ENCODE assay signal across 8 mouse cellular contexts in the genomic region with DNA sequence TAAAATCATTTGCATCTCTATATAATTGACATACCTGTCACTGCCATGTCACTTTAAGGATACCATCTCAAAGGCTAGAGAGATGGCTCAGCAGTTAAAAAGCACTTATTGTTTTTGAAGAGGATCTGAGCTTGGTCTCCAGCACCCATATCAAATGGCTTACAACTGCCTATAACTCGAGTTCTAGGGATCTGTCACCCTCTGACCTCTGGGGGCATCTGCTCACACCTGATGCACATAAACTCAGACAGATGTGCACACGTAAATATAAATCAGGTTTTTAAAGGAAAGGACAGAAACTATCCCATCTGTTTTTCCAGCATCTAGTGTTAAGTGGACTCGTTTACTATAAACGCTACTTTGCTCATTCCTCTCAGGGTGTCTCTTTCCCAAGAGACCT. TPM values are rescaled to one million over a fixed set of nuclear protein-coding genes. Genes with fewer than 3 reads are reported as not detected.
DNase-seq lines count a peak whose midpoint lies in the region; ATAC-seq and TF ChIP-seq lines count a peak whose summit lies in the region.

No protein-coding gene starts in this region.

- no peaks in the 10 kb centered on the region for H3K36me3 ChIP-seq in neural tube, embryonic 11.5 days (ENCODE audit: control insufficient read depth, insufficient read depth, low read length)
- H3K36me3 ChIP-seq in embryonic facial prominence, embryonic 15.5 days, result no peaks in the 10 kb centered on the region; the same call in 1 of the 2 replicates
- H3K36me3 ChIP-seq in limb, embryonic 10.5 days, result peaks cover 15% of the 10 kb centered on the region
- no peaks in the 10 kb centered on the region; the same call in none of the 2 replicates for H3K36me3 ChIP-seq in small intestine, adult 2 months (ENCODE audit: control insufficient read depth, insufficient read depth, low read length)

- no peaks in the 10 kb centered on the region for H3K27me3 ChIP-seq in neural tube, embryonic 11.5 days (ENCODE audit: control insufficient read depth, insufficient read depth, low read length)
- H3K27me3 ChIP-seq in embryonic facial prominence, embryonic 15.5 days, result no peaks in the 10 kb centered on the region
- no peaks in the 10 kb centered on the region for H3K27me3 ChIP-seq in limb, embryonic 10.5 days (ENCODE audit: low read depth, poor library complexity, severe bottlenecking)
- no peaks in the 10 kb centered on the region for H3K27me3 ChIP-seq in small intestine, adult 2 months (ENCODE audit: control insufficient read depth, insufficient read depth, low read length)

- peaks cover 7% of the 10 kb centered on the region for H3K4me1 ChIP-seq in neural tube, embryonic 11.5 days (ENCODE audit: control insufficient read depth, insufficient read depth, low read length)
- peaks cover 19% of the 10 kb centered on the region for H3K4me1 ChIP-seq in embryonic facial prominence, embryonic 15.5 days
- H3K4me1 ChIP-seq in limb, embryonic 10.5 days, result peaks cover 23% of the 10 kb centered on the region
- peaks cover 4% of the 10 kb centered on the region; the same call in 1 of the 2 replicates for H3K4me1 ChIP-seq in small intestine, adult 2 months (ENCODE audit: control insufficient read depth, insufficient read depth, insufficient read length, low read length)

- H3K4me3 ChIP-seq in neural tube, embryonic 11.5 days (ENCODE audit: low read depth, low read length), result peak overlapping the region; percentile 96
- H3K4me3 ChIP-seq in embryonic facial prominence, embryonic 15.5 days (replicated peaks), result peak overlapping the region; percentile 92
- H3K4me3 ChIP-seq in limb, embryonic 10.5 days, result peak overlapping the region; percentile 96
- H3K4me3 ChIP-seq in small intestine, adult 2 months (ENCODE audit: low read depth, low read length), result no peak overlapping the region

- H3K9ac ChIP-seq in neural tube, embryonic 11.5 days (ENCODE audit: low read length), result peak overlapping the region; percentile 80; the same call in 1 of the 2 replicates
- H3K9ac ChIP-seq in embryonic facial prominence, embryonic 15.5 days, result peak overlapping the region; percentile 82; the same call in 1 of the 2 replicates

- TF ChIP-seq CTCF in small intestine, adult 2 months (IDR thresholded peaks at IDR 0.05; ENCODE audit: extremely low read depth, insufficient read length, insufficient replicate concordance, low read depth, low read length), result no peak

- no peak overlapping the region for H3K27ac ChIP-seq in neural tube, embryonic 11.5 days (ENCODE audit: low read depth, low read length)
- peak overlapping the region; percentile 96 for H3K27ac ChIP-seq in embryonic facial prominence, embryonic 15.5 days (replicated peaks)
- H3K27ac ChIP-seq in limb, embryonic 10.5 days, result peak overlapping the region; percentile 93; the same call in 1 of the 2 replicates
- peak overlapping the region; percentile 80; the same call in 1 of the 2 replicates for H3K27ac ChIP-seq in small intestine, adult 2 months (ENCODE audit: insufficient read depth, low read depth, low read length)

- no peak for TF ChIP-seq POLR2A in small intestine, adult 2 months (IDR thresholded peaks at IDR 0.05; ENCODE audit: low read depth, low read length)

- 17% methylated on average over 4 of the region's 4 CpGs for WGBS in neural tube, embryonic 11.5 days
- WGBS in embryonic facial prominence, embryonic 15.5 days, result 11% methylated on average over 4 of the region's 4 CpGs
- WGBS in limb, embryonic 10.5 days, result 14% methylated on average over 4 of the region's 4 CpGs
- WGBS in small intestine, adult 2 months, result 7% methylated on average over 4 of the region's 4 CpGs

- no peak for ATAC-seq in neural tube, embryonic 11.5 days (ENCODE audit: insufficient read depth, low FRiP score, low TSS enrichment)
- no peak for ATAC-seq in embryonic facial prominence, embryonic 15.5 days (ENCODE audit: insufficient number of reproducible peaks, low FRiP score, low TSS enrichment, low read depth)

- no peak for DNase-seq in neural tube, embryonic 11.5 days (ENCODE audit: low spot score)
- no peak for DNase-seq in neural tube, embryonic 10.5 days (ENCODE audit: extremely low spot score, low spot score)
- no peak for DNase-seq in limb, embryonic 10.5 days (ENCODE audit: low spot score)
- DNase-seq in gastrocnemius, postnatal 4 days (ENCODE audit: low spot score in 2 of 2), result no peak
- DNase-seq in urinary bladder, postnatal 36 days (ENCODE audit: low spot score in 2 of 2), result no peak
- DNase-seq in cerebellum, adult 9-10 months, result no peak

- H3K4me2 ChIP-seq in neural tube, embryonic 11.5 days (ENCODE audit: low read depth), result peak overlapping the region; percentile 88
- H3K4me2 ChIP-seq in embryonic facial prominence, embryonic 15.5 days (replicated peaks), result peak overlapping the region; percentile 86

- H3K9me3 ChIP-seq in neural tube, embryonic 11.5 days (ENCODE audit: control insufficient read depth, low read length), result no peaks in the 10 kb centered on the region
- H3K9me3 ChIP-seq in embryonic facial prominence, embryonic 15.5 days (replicated peaks), result no peaks in the 10 kb centered on the region
- H3K9me3 ChIP-seq in limb, embryonic 10.5 days (replicated peaks), result no peaks in the 10 kb centered on the region

RNA-seq across cellular contexts. Expression of a gene that starts 0.9 kb away (rescaled TPM):
- 0.29 and 0.39 TPM in 2 replicates for polyA plus RNA-seq in neural tube, embryonic 11.5 days (2014; fragmentation: Nextera tagmentation; extraction: Ambion mirVana)
- polyA plus RNA-seq in embryonic facial prominence, embryonic 15.5 days (2015; fragmentation: Nextera tagmentation; extraction: Ambion mirVana), result 0.27 and 0.28 TPM in 2 replicates
- 0.16 and 0.23 TPM in 2 replicates for polyA plus RNA-seq in limb, embryonic 10.5 days (2016; fragmentation: Nextera tagmentation; extraction: Ambion mirVana)
- polyA plus RNA-seq in small intestine, adult 2 months (2012; rRNA removed), result not detected in 2 replicates
- total RNA-seq in gastrocnemius, postnatal 4 days (2021), result under 1 TPM; 0.20 to 0.29 TPM

RNA-seq across cellular contexts. Expression of a gene that starts 0.9 kb away (rescaled TPM):
- 34.7 and 38.2 TPM in 2 replicates for polyA plus RNA-seq in neural tube, embryonic 11.5 days (2014; fragmentation: Nextera tagmentation; extraction: Ambion mirVana)
- polyA plus RNA-seq in embryonic facial prominence, embryonic 15.5 days (2015; fragmentation: Nextera tagmentation; extraction: Ambion mirVana), result 37.7 and 42.3 TPM in 2 replicates
- 37.4 and 39.8 TPM in 2 replicates for polyA plus RNA-seq in limb, embryonic 10.5 days (2016; fragmentation: Nextera tagmentation; extraction: Ambion mirVana)
- 1.6 and 2.8 TPM in 2 replicates for polyA plus RNA-seq in small intestine, adult 2 months (2012; rRNA removed)
- 10 to 100 TPM; 15.7 to 18.4 TPM for total RNA-seq in gastrocnemius, postnatal 4 days (2021)

RNA-seq across cellular contexts. Expression of a gene that starts 17.6 kb away (rescaled TPM):
- 50.4 and 52.9 TPM in 2 replicates for polyA plus RNA-seq in neural tube, embryonic 11.5 days (2014; fragmentation: Nextera tagmentation; extraction: Ambion mirVana)
- polyA plus RNA-seq in embryonic facial prominence, embryonic 15.5 days (2015; fragmentation: Nextera tagmentation; extraction: Ambion mirVana), result 25.1 and 26.5 TPM in 2 replicates
- 46.8 and 47.1 TPM in 2 replicates for polyA plus RNA-seq in limb, embryonic 10.5 days (2016; fragmentation: Nextera tagmentation; extraction: Ambion mirVana)
- polyA plus RNA-seq in small intestine, adult 2 months (2012; rRNA removed), result 4.3 and 6.3 TPM in 2 replicates
- total RNA-seq in gastrocnemius, postnatal 4 days (2021), result 10 to 100 TPM; 18.9 to 20.7 TPM
